Mouse (Mus musculus) gastrocnemius, adult 18-20 months (tissue): ENCODE measurements at regions not wholly inside any gene's neighbourhood (a gene's known extent, or its start where the extent isn't known, plus 50 kb on each side); places are given as distances from the start of the nearest gene placed in this dataset.

Experiments
- DNase-seq: peaks from one replicate; pipeline ENCODE4 v3.0.0; 2021; ENCODE audit warnings: low spot score

- DNase-seq, result no peak
These were observed 162.5 kb downstream of the Emp1 start for GRCm38 (mm10) chr6:135524886-135525285.

GRCm38 (mm10) chr6:135525841-135526327, 163.5 kb downstream of the Emp1 start:
- DNase-seq, result no peak

- no peak for DNase-seq
These were observed 164.3 kb downstream of the Emp1 start for GRCm38 (mm10) chr6:135526460-135527160.

- no peak for DNase-seq
These were observed 165.5 kb downstream of the Emp1 start for GRCm38 (mm10) chr6:135527879-135528278.

GRCm38 (mm10) chr6:135539791-135540646, 177.7 kb downstream of the Emp1 start:
- DNase-seq, result no peak

- no peak for DNase-seq
These were observed 179.2 kb downstream of the Emp1 start for GRCm38 (mm10) chr6:135541566-135541965.

GRCm38 (mm10) chr6:135542356-135542755, 180.0 kb downstream of the Emp1 start:
- no peak for DNase-seq

- no peak for DNase-seq
These were observed 181.0 kb downstream of the Emp1 start for GRCm38 (mm10) chr6:135543390-135543789.

- DNase-seq, result no peak
These were observed 181.5 kb downstream of the Emp1 start for GRCm38 (mm10) chr6:135543863-135544262.

- DNase-seq, result no peak
These were observed 188.1 kb downstream of the Emp1 start for GRCm38 (mm10) chr6:135550368-135550950.

GRCm38 (mm10) chr6:135552396-135552795, 190.1 kb downstream of the Emp1 start:
- DNase-seq, result no peak

GRCm38 (mm10) chr6:135559501-135559907, 197.2 kb downstream of the Emp1 start:
- peak; percentile 93 for DNase-seq

- no peak for DNase-seq
These were observed 199.9 kb downstream of the Emp1 start for GRCm38 (mm10) chr6:135562267-135562666.

- DNase-seq, result no peak
These were observed 201.4 kb downstream of the Emp1 start for GRCm38 (mm10) chr6:135563766-135564165.

GRCm38 (mm10) chr6:135569086-135569485, 206.7 kb downstream of the Emp1 start:
- no peak for DNase-seq

GRCm38 (mm10) chr6:135575294-135575693, 212.9 kb downstream of the Emp1 start:
- no peak for DNase-seq

- DNase-seq, result no peak
These were observed 216.4 kb downstream of the Emp1 start for GRCm38 (mm10) chr6:135578728-135579127.

GRCm38 (mm10) chr6:135582567-135582966, 220.2 kb downstream of the Emp1 start:
- DNase-seq, result no peak

GRCm38 (mm10) chr6:135584782-135585181, 222.4 kb downstream of the Emp1 start:
- DNase-seq, result no peak

GRCm38 (mm10) chr6:135590084-135590483, 227.7 kb downstream of the Emp1 start:
- DNase-seq, result no peak

GRCm38 (mm10) chr6:135591085-135591484, 228.7 kb downstream of the Emp1 start:
- DNase-seq, result no peak

- DNase-seq, result no peak
These were observed 234.0 kb downstream of the Emp1 start for GRCm38 (mm10) chr6:135596358-135596757.
